Mouse (Mus musculus): Measurements from ENCODE around the gene Mettl9.

- TF ChIP-seq CTCF (IDR thresholded peaks at IDR 0.05; ENCODE audit: low read depth, low read length) (peak; percentile 77), GATA1 (IDR thresholded peaks at IDR 0.05; ENCODE audit: borderline replicate concordance, low read length) (no peak), POLR2AphosphoS5 (IDR thresholded peaks at IDR 0.05; ENCODE audit: insufficient replicate concordance, low read depth, low read length) (no peak), TAL1 (conservative IDR thresholded peaks at IDR 0.05; ENCODE audit: low read depth, low read length) (no peak)
Measured at GRCm38 (mm10) chr7:121120143-121120818, 86.0 kb downstream of the Mettl9 start.

All from G1E (cell line).